Mouse (Mus musculus) Patski (cell line): ENCODE results near the gene Gm15107. TPM values are rescaled to one million over a fixed set of nuclear protein-coding genes. Genes with fewer than 3 reads are reported as not detected.
"Not testable (repeated sequence)": the region's sequence is repeated elsewhere in the genome, so short reads cannot be mapped to it uniquely, and the experiment has no call there.

Experiments used
- ATAC-seq: fragments of 100-300 bp; one replicate; pipeline ENCODE4 v1.8.0; 2021
- CTCF ChIA-PET: fragments of 350-600 bp; sonication (Branson Sonifier 250); formaldehyde crosslinking; loops from one replicate; lab custom pipeline; 2022; ENCODE audit warnings: inconsistent platforms; lab: Charles Lee
- POLR2A ChIA-PET: fragments of 350-600 bp; sonication (Branson Sonifier 250); formaldehyde crosslinking; loops from one replicate; lab custom pipeline; 2022; ENCODE audit warnings: antibody characterized with exemption, inconsistent platforms; lab: Charles Lee
- DNase-seq: peaks from one replicate; pipeline ENCODE4 v3.0.0-alpha.2; 2011; ENCODE audit warnings: low read depth, low spot score
- H3K27me3 ChIP-seq: fragments of 371-371 bp; one replicate; pipeline ENCODE4 v1.5.1; 2021
- in situ Hi-C: fragments of 300-500 bp; cut with MboI; formaldehyde crosslinking; loops from 3 replicates; pipeline ENCODE4 v1.11.1; 2018; ENCODE audit warnings: low pct_unique_long_range_greater_than_20kb, mixed read lengths
- polyA plus RNA-seq: library from polyadenylated mRNA; unstranded; gene quantifications from one replicate; pipeline ENCODE4 v1.2.3, GENCODE M21; 2021

The Gm15107 gene
- not detected for polyA plus RNA-seq

DNA sequence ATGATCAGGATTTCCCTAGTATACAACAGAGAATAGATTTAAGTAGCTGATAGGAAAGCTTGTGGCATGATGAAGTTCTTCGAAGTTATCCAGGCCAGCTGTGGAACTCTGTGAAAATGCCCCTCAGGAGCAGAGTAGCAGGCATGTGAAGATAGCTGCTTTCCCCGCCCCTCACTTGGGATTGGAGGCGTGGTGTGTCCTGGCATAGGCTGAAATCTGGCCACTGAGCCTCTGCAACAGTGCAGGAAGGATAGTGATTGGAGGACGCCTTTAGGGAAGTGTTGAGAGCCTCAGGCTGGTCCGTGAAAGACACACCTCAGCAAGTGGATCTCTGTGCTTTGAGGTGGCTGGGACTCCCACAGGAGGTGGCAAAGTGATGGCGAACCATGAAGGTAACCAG is at the start of gene Gm15107:
Gm15107 (plus strand) TSS at position 301 of the 400 bp plus-strand sequence.
- in situ Hi-C loops, H3K27me3 ChIP-seq, CTCF ChIA-PET, POLR2A ChIA-PET, DNase-seq, ATAC-seq: not testable (repeated sequence)

Other genes with a start within 250 kb of the Gm15107 start
- not detected for gene Gm15080, start 187.7 kb upstream of the Gm15107 start, polyA plus RNA-seq